Comparison of ENCODE assay signal across 24 mouse cellular contexts in the genomic region with DNA sequence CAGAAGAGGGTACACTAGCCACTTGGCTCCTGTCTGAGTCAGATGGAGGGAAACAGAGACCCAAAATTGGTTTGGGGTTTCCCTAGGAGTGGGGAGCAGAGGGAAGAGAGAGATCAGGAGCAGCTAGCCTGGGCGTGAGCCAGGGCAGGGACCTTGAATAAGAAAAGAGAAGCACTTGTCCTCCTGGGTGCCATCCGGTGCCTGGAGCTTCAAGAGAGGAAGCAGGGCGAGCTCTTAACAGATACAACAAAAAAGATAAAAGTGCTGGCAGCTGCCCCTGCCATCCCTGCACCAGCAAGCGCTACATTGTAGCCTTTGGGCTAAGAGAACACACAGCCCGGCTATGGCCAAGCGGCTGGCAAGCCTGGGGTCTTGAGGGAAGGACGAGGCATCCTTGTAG. TPM values are rescaled to one million over a fixed set of nuclear protein-coding genes. Genes with fewer than 3 reads are reported as not detected.
DNase-seq lines count a peak whose midpoint lies in the region; ATAC-seq lines count a peak whose summit lies in the region.
"Had no signal": no experiment of that assay in that cellular context is flagged by ENCODE, and none has a peak within 500 bp of the region (broad histone marks: within the 10 kb centered on the region; RNA-seq: fewer than 3 reads in every experiment).

No protein-coding gene starts in this region.

- no peaks in the 10 kb centered on the region for H3K9me3 ChIP-seq in forebrain, embryonic 14.5 days (replicated peaks; ENCODE audit: control insufficient read depth, low read length)
- no peaks in the 10 kb centered on the region for H3K9me3 ChIP-seq in kidney, embryonic 14.5 days (ENCODE audit: control insufficient read depth, low read length)
- H3K9me3 ChIP-seq: forebrain, embryonic 15.5 days; hindbrain, embryonic 15.5 days; intestine, embryonic 15.5 days; kidney, embryonic 15.5 days; limb, embryonic 13.5 days; neural tube, embryonic 15.5 days had no signal

- H3K27me3 ChIP-seq in forebrain, embryonic 14.5 days (replicated peaks; ENCODE audit: control insufficient read depth, insufficient read depth, low read length): no peaks in the 10 kb centered on the region
- no peaks in the 10 kb centered on the region for H3K27me3 ChIP-seq in kidney, embryonic 14.5 days (ENCODE audit: control insufficient read depth, insufficient read depth, low read length)
- H3K27me3 ChIP-seq: hindbrain, embryonic 15.5 days; intestine, embryonic 15.5 days; kidney, embryonic 15.5 days; limb, embryonic 13.5 days; neural tube, embryonic 15.5 days; Patski had no signal

- H3K4me2 ChIP-seq in forebrain, embryonic 14.5 days (ENCODE audit: low read length): no peak overlapping the region
- no peak overlapping the region for H3K4me2 ChIP-seq in kidney, embryonic 14.5 days (replicated peaks; ENCODE audit: low read depth, low read length)
- H3K4me2 ChIP-seq: forebrain, embryonic 15.5 days; hindbrain, embryonic 15.5 days; intestine, embryonic 15.5 days; kidney, embryonic 15.5 days; limb, embryonic 13.5 days; lung, embryonic 14.5 days; midbrain, embryonic 11.5 days; neural tube, embryonic 15.5 days had no signal

- peak; percentile 42 for ATAC-seq in megakaryocyte, adult 5-6 weeks (ENCODE audit: poor library complexity, severe bottlenecking)
- no peak for ATAC-seq in forebrain, embryonic 14.5 days
- no peak for ATAC-seq in kidney, embryonic 14.5 days (ENCODE audit: low FRiP score, low TSS enrichment)
- ATAC-seq: forebrain, embryonic 15.5 days; Patski had no signal

- H3K4me1 ChIP-seq in forebrain, embryonic 14.5 days (ENCODE audit: control insufficient read depth, insufficient read depth, low read length): no peaks in the 10 kb centered on the region
- H3K4me1 ChIP-seq in kidney, embryonic 14.5 days (ENCODE audit: control insufficient read depth, insufficient read depth, low read length): no peaks in the 10 kb centered on the region
- H3K4me1 ChIP-seq: forebrain, embryonic 15.5 days; hindbrain, embryonic 15.5 days; neural tube, embryonic 15.5 days had no signal

- no peaks in the 10 kb centered on the region for H3K36me3 ChIP-seq in forebrain, embryonic 14.5 days (ENCODE audit: control insufficient read depth, insufficient read depth, low read length)
- H3K36me3 ChIP-seq in kidney, embryonic 14.5 days (ENCODE audit: control insufficient read depth, insufficient read depth, low read length): no peaks in the 10 kb centered on the region
- H3K36me3 ChIP-seq: forebrain, embryonic 15.5 days; hindbrain, embryonic 15.5 days; intestine, embryonic 15.5 days; kidney, embryonic 15.5 days; limb, embryonic 13.5 days; neural tube, embryonic 15.5 days had no signal

- WGBS in forebrain, embryonic 14.5 days: 73% methylated on average over 7 of the region's 7 CpGs
- WGBS in kidney, embryonic 14.5 days: 76% methylated on average over 7 of the region's 7 CpGs

- peak; percentile 62 to 78 for DNase-seq in adrenal gland, postnatal 36 days
- no peak for DNase-seq in adrenal gland, postnatal 10 days
- peak; percentile 47 for DNase-seq in thymus, postnatal 14 days
- no peak for DNase-seq in thymus, postnatal 10 days (ENCODE audit: low spot score in 2 of 2)
- DNase-seq in testis, postnatal 14 days (ENCODE audit: low spot score): peak; percentile 83
- DNase-seq in forebrain, embryonic 14.5 days (ENCODE audit: low spot score): no peak
- DNase-seq: cerebellum, adult 18-20 months; cerebellum, postnatal 25 days; gastrocnemius, postnatal 25 days; kidney, postnatal 36 days; lung, embryonic 14.5 days; right cerebral cortex, adult 18-20 months; right cerebral cortex, postnatal 4 days had no signal

- H3K27ac ChIP-seq in forebrain, embryonic 14.5 days (ENCODE audit: low read depth, low read length): no peak overlapping the region
- H3K27ac ChIP-seq in kidney, embryonic 14.5 days (ENCODE audit: low read depth, low read length): no peak overlapping the region
- H3K27ac ChIP-seq: forebrain, embryonic 15.5 days; hindbrain, embryonic 15.5 days; intestine, embryonic 15.5 days; kidney, embryonic 15.5 days; limb, embryonic 13.5 days; liver, embryonic 14.5 days; neural tube, embryonic 15.5 days had no signal

- H3K9ac ChIP-seq in forebrain, embryonic 14.5 days (ENCODE audit: low read length): no peak overlapping the region
- H3K9ac ChIP-seq in kidney, embryonic 14.5 days (ENCODE audit: low read depth, low read length): no peak overlapping the region
- H3K9ac ChIP-seq: forebrain, embryonic 15.5 days; hindbrain, embryonic 15.5 days; intestine, embryonic 15.5 days; kidney, embryonic 15.5 days; limb, embryonic 13.5 days; liver, embryonic 14.5 days; lung, embryonic 14.5 days; neural tube, embryonic 15.5 days had no signal

- H3K4me3 ChIP-seq in forebrain, embryonic 14.5 days (ENCODE audit: low read depth, low read length): no peak overlapping the region
- H3K4me3 ChIP-seq in kidney, embryonic 14.5 days (ENCODE audit: low read length): no peak overlapping the region
- H3K4me3 ChIP-seq: forebrain, embryonic 15.5 days; hindbrain, embryonic 15.5 days; intestine, embryonic 15.5 days; kidney, embryonic 15.5 days; limb, embryonic 13.5 days; neural tube, embryonic 15.5 days had no signal

RNA-seq across cellular contexts. Expression of a gene that starts 6.6 kb away (rescaled TPM):
- 100 to 1,000 TPM; 152 to 160 TPM for total RNA-seq in adrenal gland, postnatal 36 days (2021)
- total RNA-seq in adrenal gland, postnatal 10 days (2021): 100 to 1,000 TPM; 102 to 133 TPM
- total RNA-seq in megakaryocyte, adult 5-6 weeks (2015): 14.4 and 16.1 TPM in 2 replicates
- 26.1 and 32.7 TPM in 2 replicates for total RNA-seq in megakaryocyte, adult 5-6 weeks (2017)
- polyA plus RNA-seq in forebrain, embryonic 14.5 days (2014; fragmentation: Nextera tagmentation; extraction: Ambion mirVana): 1.5 and 1.8 TPM in 2 replicates
- 6.8 and 10.7 TPM in 2 replicates for polyA plus RNA-seq in kidney, embryonic 14.5 days (2014; fragmentation: Nextera tagmentation; extraction: Ambion mirVana)

Comparison
In these comparisons a context has a peak if more than half of its experiments do, and no peak if none do; other contexts are left out.
1. DNase-seq: peak in adrenal gland, postnatal 36 days (2 of 2), thymus, postnatal 14 days (single experiment) and testis, postnatal 14 days (single experiment); none in adrenal gland, postnatal 10 days (single experiment), thymus, postnatal 10 days (0 of 2) and forebrain, embryonic 14.5 days (single experiment).